Mouse (Mus musculus): ENCODE measurements around the gene Mia3.

- TF ChIP-seq POLR2A (IDR thresholded peaks at IDR 0.05; ENCODE audit: borderline replicate concordance, extremely low read depth, insufficient read depth, insufficient read length, poor library complexity, severe bottlenecking) (no peak), CTCF (IDR thresholded peaks at IDR 0.05; ENCODE audit: borderline replicate concordance, extremely low read depth, insufficient read depth, insufficient read length) (no peak)
Observed at GRCm38 (mm10) chr1:183417873-183418272, 48.5 kb upstream of the Mia3 start, which contains the start of gene Hhipl2.
